Mouse (Mus musculus) megakaryocyte, embryonic 14.5 days (primary cell): ENCODE data around the gene Tmem170b.

Source experiments
- FLI1 ChIP-seq: IDR thresholded peaks from 2 replicates; pipeline ENCODE4 v1.6.1; 2012; ENCODE audit warnings: low read length, inconsistent platforms, mixed read lengths
- GATA1 ChIP-seq: IDR thresholded peaks from 3 replicates; pipeline ENCODE4 v1.6.1; 2012; ENCODE audit warnings: mixed read lengths, low read length, inconsistent platforms, borderline replicate concordance

- TF ChIP-seq GATA1 (no peak), FLI1 (no peak)
Observed at GRCm38 (mm10) chr13:41663501-41664195, 57.9 kb downstream of the Tmem170b start.
